Mouse (Mus musculus) ES-E14 (cell line): ENCODE measurements at regions not wholly inside any gene's neighbourhood (a gene's known extent, or its start where the extent isn't known, plus 50 kb on each side); places are given as distances from the start of the nearest gene placed in this dataset.

ENCODE experiments used
- DNase-seq: peaks from one replicate; pipeline ENCODE4 v3.0.0-alpha.2; 2013; ENCODE audit warnings: low read depth, low spot score
- H3K27ac ChIP-seq: 2 replicates; pipeline ENCODE4 v1.5.1; 2012; ENCODE audit warnings: low read depth, mild to moderate bottlenecking, low read length, moderate library complexity, mixed read lengths; ENCODE audit not compliant: poor library complexity, insufficient read depth, severe bottlenecking
- H3K36me3 ChIP-seq: 2 replicates; pipeline ENCODE4 v1.6.1; 2012; ENCODE audit warnings: mild to moderate bottlenecking, low read length, moderate library complexity, mixed read lengths; ENCODE audit not compliant: control insufficient read depth, poor library complexity, insufficient read depth, severe bottlenecking
- H3K4me1 ChIP-seq, 2 experiments: fragments of 150-350 bp in 1 of 2; sonication (generic) in 1 of 2; 2 replicates each; pipeline ENCODE4 v1.6.1; 2012; ENCODE audit warnings: low read length in 2 of 2, mild to moderate bottlenecking in 1 of 2, mixed read lengths in 1 of 2; ENCODE audit not compliant: control insufficient read depth in 2 of 2, insufficient read depth in 2 of 2, poor library complexity in 1 of 2
- H3K4me3 ChIP-seq, 2 experiments: fragments of 150-350 bp in 1 of 2; sonication (generic) in 1 of 2; 2 replicates each; pipeline ENCODE4 v1.5.1; 2012; ENCODE audit warnings: low read length in 2 of 2, low read depth in 1 of 2, mild to moderate bottlenecking in 1 of 2, mixed read lengths in 1 of 2; ENCODE audit not compliant: insufficient read depth in 1 of 2, poor library complexity in 1 of 2, severe bottlenecking in 1 of 2
- H3K9ac ChIP-seq: 2 replicates; pipeline ENCODE4 v1.6.1; 2012; ENCODE audit warnings: low read depth, mild to moderate bottlenecking, low read length, mixed read lengths; ENCODE audit not compliant: poor library complexity, insufficient read depth, severe bottlenecking
- H3K9me3 ChIP-seq: fragments of 150-350 bp; sonication (generic); 2 replicates; pipeline ENCODE4 v1.6.1; 2012; ENCODE audit warnings: low read depth, mild to moderate bottlenecking, low read length; ENCODE audit not compliant: control insufficient read depth, insufficient read depth
- CHD2 ChIP-seq: IDR thresholded peaks from 2 replicates; pipeline ENCODE4 v1.6.1; 2014; ENCODE audit warnings: mild to moderate bottlenecking, low read depth, low read length, inconsistent platforms
- HCFC1 ChIP-seq: IDR thresholded peaks from 2 replicates; pipeline ENCODE4 v1.6.1; 2012; ENCODE audit warnings: low read length, inconsistent platforms, borderline replicate concordance; ENCODE audit not compliant: insufficient read depth
- MAFK ChIP-seq: IDR thresholded peaks from 2 replicates; pipeline ENCODE4 v1.6.1; 2014; ENCODE audit warnings: mild to moderate bottlenecking, low read depth, low read length, inconsistent platforms; ENCODE audit not compliant: insufficient read depth
- ZC3H11A ChIP-seq: IDR thresholded peaks from 2 replicates; pipeline ENCODE4 v1.6.1; 2012; ENCODE audit warnings: low read depth, mild to moderate bottlenecking, inconsistent platforms, low read length, borderline replicate concordance
- ZNF384 ChIP-seq: IDR thresholded peaks from 2 replicates; pipeline ENCODE4 v1.6.1; 2012; ENCODE audit warnings: low read depth, low read length, inconsistent platforms
- in situ Hi-C, 2 experiments: fragments of 600-800 bp; cut with MboI; formaldehyde crosslinking; loops; one replicate each; pipeline ENCODE4 v1.15.1; 2025; ENCODE audit warnings: low sequenced_read_pairs in 2 of 2, inconsistent platforms in 1 of 2; ENCODE audit not compliant: unreplicated experiment in 2 of 2

- TF ChIP-seq MAFK, result no peak
- TF ChIP-seq ZC3H11A, result no peak
- no peak overlapping the region for H3K4me3 ChIP-seq
- in situ Hi-C loops, result no loop called here
These were observed 209.5 kb upstream of the Gm4791 start for GRCm38 (mm10) chr9:46789036-46789435.

GRCm38 (mm10) chr9:46788456-46788855 lies 210.1 kb upstream of the Gm4791 start:
- DNase-seq, result no peak
- no peaks in the 10 kb centered on the region for H3K9me3 ChIP-seq
- no peak overlapping the region for H3K9ac ChIP-seq
- no peak overlapping the region for H3K27ac ChIP-seq
- no peak overlapping the region for H3K4me3 ChIP-seq
- no peaks in the 10 kb centered on the region for H3K36me3 ChIP-seq
- TF ChIP-seq MAFK, result no peak
- no peak for TF ChIP-seq CHD2
- TF ChIP-seq ZC3H11A, result no peak
- TF ChIP-seq ZNF384, result no peak
- no peak for TF ChIP-seq HCFC1
- in situ Hi-C loops, result no loop called here
- H3K4me1 ChIP-seq, result no peaks in the 10 kb centered on the region

More at GRCm38 (mm10) chr9:46789036-46789435, 209.5 kb upstream of the Gm4791 start:
- H3K36me3 ChIP-seq, result no peaks in the 10 kb centered on the region
- no peak overlapping the region for H3K27ac ChIP-seq
- no peaks in the 10 kb centered on the region for H3K9me3 ChIP-seq
- H3K4me1 ChIP-seq, result no peaks in the 10 kb centered on the region
- no peak for DNase-seq
- H3K9ac ChIP-seq, result no peak overlapping the region

DNA sequence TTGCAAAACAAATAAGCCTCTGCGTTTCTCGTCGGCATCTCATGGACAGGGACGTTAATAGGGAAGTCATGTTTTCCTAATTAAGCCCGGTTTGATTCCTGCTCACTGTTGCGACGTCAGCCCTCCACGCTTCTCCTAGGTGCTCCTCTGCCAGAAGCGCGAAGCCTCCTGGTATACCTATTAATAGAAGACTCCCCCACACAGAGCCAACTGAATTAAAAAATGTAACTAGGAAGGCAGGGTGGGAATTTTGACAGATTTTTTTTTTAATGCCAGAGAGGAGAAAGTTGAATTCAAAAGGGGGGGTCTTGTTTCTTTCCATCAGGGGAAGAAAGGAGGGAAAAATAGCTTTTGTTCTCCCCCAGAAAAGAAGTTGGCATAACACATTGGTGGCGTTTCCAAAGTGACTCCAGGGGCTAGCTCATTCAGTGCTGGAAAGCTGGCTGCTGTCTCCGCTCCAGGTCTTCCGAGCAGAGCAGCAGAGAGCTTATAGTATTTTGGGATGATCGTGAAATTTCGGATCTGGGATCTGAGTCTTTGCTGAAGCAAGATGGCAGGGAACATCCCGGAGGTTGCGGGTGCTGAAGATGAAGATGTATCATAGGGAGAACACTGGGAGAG lies 214.1 kb upstream of the Gm4791 start:
- Histone ChIP-seq H3K9ac (no peak overlapping the region), H3K4me1 (no peaks in the 10 kb centered on the region), H3K9me3 (no peaks in the 10 kb centered on the region), H3K27ac (no peak overlapping the region), H3K4me3 (no peak overlapping the region), H3K36me3 (no peaks in the 10 kb centered on the region)
- in situ Hi-C loops, result no loop called here
- TF ChIP-seq ZC3H11A (no peak), CHD2 (no peak)
- no peak for DNase-seq

GRCm38 (mm10) chr9:46783597-46784354 lies 214.8 kb upstream of the Gm4791 start:
- Histone ChIP-seq H3K9me3 (no peaks in the 10 kb centered on the region), H3K27ac (no peak overlapping the region), H3K4me1 (no peaks in the 10 kb centered on the region), H3K4me3 (no peak overlapping the region), H3K36me3 (no peaks in the 10 kb centered on the region), H3K9ac (no peak overlapping the region)
- no peak for DNase-seq
- in situ Hi-C loops, result no loop called here
- TF ChIP-seq CHD2 (no peak), HCFC1 (no peak), MAFK (no peak), ZNF384 (no peak), ZC3H11A (no peak)
